Mouse (Mus musculus) heart, adult 2 months (tissue): Measurements from ENCODE around the gene Lmna.

Experiments used
- CTCF ChIP-seq: fragments of 200-600 bp; IDR thresholded peaks from 2 replicates; pipeline ENCODE4 v1.8.1; 2022; ENCODE audit warnings: antibody characterized with exemption, mild to moderate bottlenecking, moderate library complexity
- EP300 ChIP-seq: fragments of 200-500 bp; IDR thresholded peaks from 2 replicates; pipeline ENCODE4 v1.6.1; 2011; ENCODE audit warnings: low read depth, low read length, control low read depth; ENCODE audit not compliant: insufficient read depth
- POLR2A ChIP-seq: fragments of 200-500 bp; IDR thresholded peaks from 2 replicates; pipeline ENCODE4 v1.6.1; 2011; ENCODE audit warnings: mild to moderate bottlenecking, low read depth, low read length, control low read depth; ENCODE audit not compliant: insufficient read depth

DNA sequence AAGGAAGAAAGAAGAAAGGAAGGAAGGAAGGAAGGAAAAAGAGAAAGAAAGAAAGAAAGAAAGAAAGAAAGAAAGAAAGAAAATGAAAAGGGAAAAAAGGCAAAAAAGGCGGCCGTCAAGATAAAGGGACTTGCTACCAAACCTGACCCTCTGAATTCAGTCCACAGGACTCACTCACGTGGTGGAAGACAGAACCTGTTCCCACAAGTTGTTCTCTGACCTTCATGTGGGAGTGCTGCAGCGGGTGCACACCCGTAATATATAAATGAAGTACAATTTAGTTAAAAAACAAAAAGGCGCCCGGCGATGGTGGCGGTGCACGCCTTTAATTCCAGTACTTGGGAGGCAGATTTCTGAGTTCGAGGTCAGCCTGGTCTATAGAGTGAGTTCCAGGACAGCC is 18.9 kb upstream of the Lmna start:
- TF ChIP-seq EP300 (no peak), CTCF (no peak), POLR2A (no peak)
